Mouse (Mus musculus) neural tube, embryonic 12.5 days (tissue): ENCODE measurements around the gene Ythdf2. TPM values are rescaled to one million over a fixed set of nuclear protein-coding genes. Genes with fewer than 3 reads are reported as not detected.

Experiments
- microRNA-seq: library from miRNA; unstranded; fragments of <30 nt; microRNA quantifications from one replicate; pipeline ENCODE4, GENCODE M21; 2017
- polyA plus RNA-seq: library from polyadenylated mRNA; unstranded; fragments of >200 nt; fragmentation: Nextera tagmentation; extraction: Ambion mirVana; gene quantifications from 2 replicates; pipeline ENCODE4 v1.2.1, GENCODE M21; 2016

Gene Ythdf2
- polyA plus RNA-seq, 1 experiment from 2014 or later = 158 TPM

Small RNA genes lying within 50 kb of the gene (microRNA-seq; reads per million reads assigned to microRNA genes)
- not detected for gene Gm22033

Other genes with a start within 250 kb of the Ythdf2 start
- gene Gm10300, start 137.6 kb downstream of the Ythdf2 start, polyA plus RNA-seq = 0.09 TPM in 1 of 2 replicates, not detected in the other
- gene Epb41, start 137.0 kb downstream of the Ythdf2 start, polyA plus RNA-seq = 168 and 189 TPM in 2 replicates
- 0.49 and 0.56 TPM in 2 replicates for gene Oprd1, start 67.8 kb downstream of the Ythdf2 start, polyA plus RNA-seq
- gene Gmeb1, start 49.3 kb upstream of the Ythdf2 start, polyA plus RNA-seq = 41.9 and 45.4 TPM in 2 replicates
- gene Taf12, start 62.1 kb upstream of the Ythdf2 start, polyA plus RNA-seq = 48.6 and 55.8 TPM in 2 replicates
- 1.0 and 1.2 TPM in 2 replicates for gene Rab42, start 91.1 kb upstream of the Ythdf2 start, polyA plus RNA-seq
- 77.1 and 77.9 TPM in 2 replicates for gene Trnau1ap, start 117.2 kb upstream of the Ythdf2 start, polyA plus RNA-seq
- 71.0 and 75.8 TPM in 2 replicates for gene Rcc1, start 141.3 kb upstream of the Ythdf2 start, polyA plus RNA-seq
- gene Phactr4, start 210.2 kb upstream of the Ythdf2 start, polyA plus RNA-seq = 16.2 and 18.3 TPM in 2 replicates